Mouse (Mus musculus) kidney, embryonic 14.5 days (tissue): ENCODE data around the gene Prl7d1. TPM values are rescaled to one million over a fixed set of nuclear protein-coding genes. Genes with fewer than 3 reads are reported as not detected.
"Not testable (repeated sequence)": the region's sequence is repeated elsewhere in the genome, so short reads cannot be mapped to it uniquely, and the experiment has no call there.

Experiments
- ATAC-seq: fragments of 200-750 bp; cut with Nextera tagmentation; 2 replicates; pipeline ENCODE4 v1.8.0; 2017; ENCODE audit warnings: moderate number of reproducible peaks, mild to moderate bottlenecking, moderate TSS enrichment, moderate library complexity; ENCODE audit not compliant: low FRiP score, low TSS enrichment
- H3K27ac ChIP-seq: fragments of 300-500 bp; sonication (generic); 2 replicates; pipeline ENCODE4 v1.5.1; 2014; ENCODE audit warnings: low read depth, mild to moderate bottlenecking, low read length, moderate library complexity, mixed read lengths
- H3K27me3 ChIP-seq: fragments of 300-500 bp; sonication (generic); 2 replicates; pipeline ENCODE4 v1.6.1; 2014; ENCODE audit warnings: mild to moderate bottlenecking, low read length; ENCODE audit not compliant: control insufficient read depth, insufficient read depth
- H3K36me3 ChIP-seq: fragments of 300-500 bp; sonication (generic); 2 replicates; pipeline ENCODE4 v1.6.1; 2014; ENCODE audit warnings: low read length, mixed read lengths; ENCODE audit not compliant: control insufficient read depth, insufficient read depth
- H3K4me1 ChIP-seq: fragments of 300-500 bp; sonication (generic); 2 replicates; pipeline ENCODE4 v1.6.1; 2014; ENCODE audit warnings: low read length, mixed read lengths; ENCODE audit not compliant: control insufficient read depth, insufficient read depth
- H3K4me2 ChIP-seq: fragments of 300-500 bp; sonication (generic); replicated peaks from 2 replicates; pipeline ENCODE4 v1.6.1; 2014; ENCODE audit warnings: low read depth, mild to moderate bottlenecking, low read length
- H3K4me3 ChIP-seq: fragments of 300-500 bp; sonication (generic); 2 replicates; pipeline ENCODE4 v1.5.1; 2014; ENCODE audit warnings: mild to moderate bottlenecking, low read length
- H3K9ac ChIP-seq: fragments of 300-500 bp; sonication (generic); 2 replicates; pipeline ENCODE4 v1.6.1; 2014; ENCODE audit warnings: low read depth, mild to moderate bottlenecking, low read length, moderate library complexity
- H3K9me3 ChIP-seq: fragments of 300-500 bp; sonication (generic); 2 replicates; pipeline ENCODE4 v1.6.1; 2016; ENCODE audit warnings: low read length; ENCODE audit not compliant: control insufficient read depth
- WGBS: fragments of 180-500 bp; shearing (Covaris S2); extraction: QIAGEN DNeasy Blood & Tissue Kit; methylation state at CpG from one replicate; pipeline ENCODE4 v1.1.7; 2014; 5-methylcytosine and 5-hydroxymethylcytosine counted together
- polyA plus RNA-seq: library from polyadenylated mRNA; unstranded; fragments of >200 nt; fragmentation: Nextera tagmentation; extraction: Ambion mirVana; gene quantifications from 2 replicates; pipeline ENCODE4 v1.2.1, GENCODE M21; 2014

The Prl7d1 gene
- polyA plus RNA-seq, result not detected in 2 replicates

DNA sequence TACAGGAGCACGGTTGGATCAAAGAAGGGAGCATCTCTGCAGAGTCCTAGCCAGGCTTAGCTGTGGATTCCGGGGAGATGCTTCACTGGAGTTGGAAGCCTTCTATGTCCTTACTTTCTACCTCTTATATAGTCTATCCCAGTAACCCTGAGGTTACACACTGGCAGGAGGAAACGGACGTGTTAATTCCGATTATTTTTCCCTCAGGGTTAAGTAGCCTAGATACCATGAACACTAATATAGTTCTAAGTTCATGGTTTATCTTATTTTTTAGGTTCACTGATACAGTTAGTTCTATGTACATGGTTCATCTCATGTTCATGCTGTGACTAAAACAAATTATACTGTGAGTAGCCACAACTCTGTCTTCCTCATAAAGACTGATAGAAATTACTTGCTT lies at the start of gene Prl7d1:
Prl7d1 (minus strand) TSS at position 101 of the 400 bp plus-strand sequence.
- H3K9ac ChIP-seq, result no peak within 1 kb of the TSS
- no peaks in the 10 kb centered on the region for H3K36me3 ChIP-seq
- no peak within 1 kb of the TSS for H3K4me2 ChIP-seq
- no peaks in the 10 kb centered on the region for H3K9me3 ChIP-seq
- H3K4me3 ChIP-seq, result no peak within 1 kb of the TSS
- H3K4me1 ChIP-seq, result no peaks in the 10 kb centered on the region
- H3K27ac ChIP-seq, result no peak within 1 kb of the TSS
- 90% methylated on average over 5 of the region's 5 CpGs for WGBS
- H3K27me3 ChIP-seq, result no peaks in the 10 kb centered on the region
- no peak for ATAC-seq

DNA sequence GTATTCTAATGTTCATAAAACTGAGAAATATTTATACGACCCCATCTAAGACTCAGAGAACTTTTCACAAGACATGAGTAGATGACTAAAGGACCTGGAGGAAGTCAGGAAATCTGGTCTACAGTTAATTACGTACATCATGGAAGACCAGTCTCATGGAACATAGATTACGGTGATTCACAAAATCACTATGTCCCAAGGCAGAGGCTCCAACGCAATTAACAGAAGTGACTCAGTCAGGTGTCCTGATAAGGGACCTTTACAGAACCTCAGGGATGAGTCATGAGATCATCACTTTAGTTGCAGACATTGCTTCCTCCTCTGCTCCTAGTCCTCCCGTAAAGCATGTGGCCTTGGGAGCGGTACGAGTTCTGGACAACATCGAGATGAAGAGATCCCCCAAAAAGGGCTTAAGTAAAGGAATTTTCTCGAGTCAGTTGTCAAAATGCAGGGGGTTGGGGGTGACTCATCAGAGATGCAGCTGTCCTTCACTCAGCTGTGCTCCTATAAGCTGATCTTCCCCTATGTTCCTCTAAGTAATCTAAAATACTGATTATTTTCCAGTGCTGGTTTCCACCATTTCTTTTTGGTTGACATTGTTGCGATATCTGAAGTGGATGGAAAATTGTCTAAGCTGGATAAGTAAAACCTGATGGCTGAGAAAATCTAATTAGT lies 18.1 kb upstream of the Prl7d1 start:
- Histone ChIP-seq H3K4me2 (no peak overlapping the region), H3K9ac (no peak overlapping the region), H3K4me1 (no peaks in the 10 kb centered on the region), H3K27ac (no peak overlapping the region), H3K9me3 (no peaks in the 10 kb centered on the region), H3K36me3 (no peaks in the 10 kb centered on the region), H3K27me3 (no peaks in the 10 kb centered on the region), H3K4me3 (no peak overlapping the region)
- no peak for ATAC-seq
- WGBS, result 89% methylated on average over 10 of the region's 10 CpGs

DNA sequence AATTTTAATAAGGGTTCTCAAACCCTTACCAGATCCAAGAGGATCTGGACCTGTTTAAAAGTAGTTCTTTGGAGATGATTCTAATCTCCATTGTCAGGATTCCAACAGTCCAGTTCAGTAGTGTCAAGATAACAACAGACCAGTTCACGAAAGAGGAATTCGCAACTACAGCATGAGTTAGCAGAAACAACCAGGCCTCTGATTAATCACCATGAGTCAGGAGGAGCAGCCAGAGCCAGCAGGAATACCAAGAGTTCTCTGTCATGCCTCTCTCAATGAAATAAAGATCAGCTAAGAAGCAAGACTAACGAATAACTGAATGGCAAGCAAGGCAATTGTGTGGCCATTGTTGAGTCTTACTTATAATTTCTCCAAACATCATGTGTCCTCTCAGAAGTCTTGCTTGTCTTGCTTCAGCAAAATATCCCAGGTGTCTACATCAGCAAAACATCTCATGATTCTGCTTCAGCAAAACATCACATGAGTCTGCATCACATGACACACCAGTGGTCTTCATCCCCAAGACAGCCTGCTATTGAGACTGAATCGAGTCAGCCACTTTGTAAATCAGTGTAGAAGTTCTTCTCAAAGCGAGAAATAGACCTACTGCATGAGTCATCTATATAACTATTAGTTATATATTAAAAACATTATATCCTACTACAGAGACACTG lies 13.9 kb upstream of the Prl7d1 start:
- H3K4me3 ChIP-seq, H3K36me3 ChIP-seq, H3K9me3 ChIP-seq, H3K4me1 ChIP-seq, H3K9ac ChIP-seq, H3K27me3 ChIP-seq, ATAC-seq, H3K27ac ChIP-seq, H3K4me2 ChIP-seq: not testable (repeated sequence)
- 82% methylated on average over 5 of the region's 5 CpGs for WGBS

DNA sequence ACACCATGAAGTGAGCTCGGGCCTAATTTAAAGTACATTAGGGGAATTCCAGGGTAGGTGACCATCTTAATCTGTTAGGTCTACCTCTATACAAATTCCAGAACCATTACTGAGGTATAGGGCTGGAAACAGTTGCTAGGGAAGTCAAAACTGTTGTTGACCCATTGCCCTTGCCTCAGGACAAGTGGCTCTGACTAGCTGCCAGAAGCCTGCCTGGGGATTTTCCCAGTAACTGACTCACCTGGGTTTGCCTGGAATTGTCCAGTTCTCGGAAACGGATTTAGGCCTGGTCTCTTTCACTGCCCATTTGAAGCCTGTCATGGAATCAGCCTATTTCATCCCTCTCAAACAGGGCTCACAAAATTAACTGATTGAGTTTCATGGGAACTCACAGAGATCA lies 8.5 kb upstream of the Prl7d1 start:
- not testable (repeated sequence) for H3K36me3 ChIP-seq, H3K4me1 ChIP-seq, H3K4me2 ChIP-seq, H3K27me3 ChIP-seq, H3K9me3 ChIP-seq, ATAC-seq, H3K9ac ChIP-seq, H3K27ac ChIP-seq, H3K4me3 ChIP-seq
- WGBS, result 90% methylated on average over 3 of the region's 3 CpGs

DNA sequence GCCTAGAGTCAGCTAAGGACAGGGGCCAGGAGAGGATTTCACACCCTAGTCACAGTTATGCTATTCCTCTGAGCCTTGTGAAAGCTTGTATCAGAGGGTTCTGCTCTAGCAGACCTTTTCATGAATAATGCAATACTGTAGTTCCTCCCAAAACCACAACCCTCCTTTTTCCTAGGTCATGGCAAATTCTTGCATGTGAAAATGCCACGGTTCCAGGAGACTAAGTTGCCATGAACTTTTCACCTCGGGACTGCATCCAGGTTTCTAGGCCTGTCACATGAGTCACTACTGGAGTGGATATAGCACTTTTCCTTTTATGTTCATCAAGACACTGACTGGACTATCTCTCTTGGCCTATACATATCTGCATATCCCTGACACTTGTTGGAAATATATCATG lies 10.0 kb downstream of the Prl7d1 start:
- H3K27me3 ChIP-seq, result no peaks in the 10 kb centered on the region
- 66% methylated on average over 2 of the region's 2 CpGs for WGBS
- no peak overlapping the region for H3K4me2 ChIP-seq
- H3K4me3 ChIP-seq, result no peak overlapping the region
- no peaks in the 10 kb centered on the region for H3K4me1 ChIP-seq
- H3K9ac ChIP-seq, result no peak overlapping the region
- no peak overlapping the region for H3K27ac ChIP-seq
- H3K9me3 ChIP-seq, result no peaks in the 10 kb centered on the region
- H3K36me3 ChIP-seq, result no peaks in the 10 kb centered on the region
- no peak for ATAC-seq

DNA sequence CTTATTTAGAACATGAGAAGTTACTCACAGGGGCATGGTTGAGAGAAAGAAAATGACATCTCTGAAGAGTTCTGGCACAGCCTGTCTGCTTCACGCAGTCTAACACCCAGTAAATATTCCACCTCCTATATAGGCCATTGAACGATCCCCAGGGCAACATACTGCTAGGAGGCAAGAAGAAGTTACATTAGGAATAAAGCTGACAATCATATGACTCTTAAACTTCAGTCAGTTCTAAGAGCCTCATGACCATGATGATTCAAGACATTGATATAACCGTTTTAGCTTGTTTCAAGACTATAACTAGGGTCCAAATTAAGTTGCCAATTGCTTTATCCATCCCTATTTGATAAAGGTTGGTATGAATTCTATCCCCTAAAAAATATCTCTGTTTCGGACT lies 48.6 kb downstream of the Prl7d1 start, which contains the start of gene Prl7a2:
Prl7a2 (minus strand) TSS at position 101 of the 400 bp plus-strand sequence.
- 81% methylated on average over 4 of the region's 4 CpGs for WGBS
- Histone ChIP-seq H3K9ac (no peak within 1 kb of the TSS), H3K4me1 (no peaks in the 10 kb centered on the region), H3K4me2 (no peak within 1 kb of the TSS), H3K4me3 (no peak within 1 kb of the TSS), H3K27ac (no peak within 1 kb of the TSS), H3K9me3 (no peaks in the 10 kb centered on the region), H3K27me3 (no peaks in the 10 kb centered on the region), H3K36me3 (no peaks in the 10 kb centered on the region)
- ATAC-seq, result no peak

DNA sequence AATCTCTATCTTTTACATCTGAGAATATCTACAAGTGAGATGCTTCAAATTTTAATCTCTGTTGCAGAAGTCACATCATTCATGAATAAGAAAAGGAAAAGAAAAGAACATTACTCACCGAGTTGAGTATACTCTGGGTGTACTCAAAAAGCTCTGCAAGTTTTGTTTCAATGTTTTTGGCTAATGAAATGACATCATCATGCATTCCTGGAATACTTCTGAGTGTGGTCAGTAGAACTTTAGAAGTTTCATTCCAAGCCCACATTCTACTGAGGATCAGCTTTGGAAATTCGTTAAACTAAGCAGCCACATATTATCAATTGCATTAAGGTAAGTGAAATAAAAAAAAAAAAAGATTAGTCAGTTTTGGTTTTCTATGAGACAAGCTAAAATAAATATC lies 55.8 kb downstream of the Prl7d1 start:
- no peaks in the 10 kb centered on the region for H3K36me3 ChIP-seq
- no peak overlapping the region for H3K4me3 ChIP-seq
- ATAC-seq, result no peak
- H3K4me1 ChIP-seq, result no peaks in the 10 kb centered on the region
- no peak overlapping the region for H3K27ac ChIP-seq
- WGBS, result 83% methylated on average over 2 of the region's 2 CpGs
- H3K27me3 ChIP-seq, result no peaks in the 10 kb centered on the region
- no peaks in the 10 kb centered on the region for H3K9me3 ChIP-seq
- no peak overlapping the region for H3K4me2 ChIP-seq
- no peak overlapping the region for H3K9ac ChIP-seq

Other genes with a start within 250 kb of the Prl7d1 start
- not detected in 2 replicates for gene Prl8a8, start 203.5 kb downstream of the Prl7d1 start, polyA plus RNA-seq
- gene Prl8a9, start 152.1 kb downstream of the Prl7d1 start, polyA plus RNA-seq, result not detected in 2 replicates
- not detected in 2 replicates for gene Prl8a1, start 134.6 kb downstream of the Prl7d1 start, polyA plus RNA-seq
- not detected in 2 replicates for gene Prl7b1, start 106.2 kb downstream of the Prl7d1 start, polyA plus RNA-seq
- not detected in 2 replicates for gene Prl7a1, start 74.2 kb downstream of the Prl7d1 start, polyA plus RNA-seq
- not detected in 2 replicates for gene Prl7a2, start 48.7 kb downstream of the Prl7d1 start, polyA plus RNA-seq
- not detected in 2 replicates for gene Prl7c1, start 64.1 kb upstream of the Prl7d1 start, polyA plus RNA-seq
- not detected in 2 replicates for gene Prl2a1, start 84.9 kb upstream of the Prl7d1 start, polyA plus RNA-seq
- not detected in 2 replicates for gene Prl2c1, start 132.6 kb upstream of the Prl7d1 start, polyA plus RNA-seq